Mouse (Mus musculus) kidney, embryonic 14.5 days (tissue): ENCODE measurements at regions not wholly inside any gene's neighbourhood (a gene's known extent, or its start where the extent isn't known, plus 50 kb on each side); places are given as distances from the start of the nearest gene placed in this dataset.

Experiments
- ATAC-seq: fragments of 200-750 bp; cut with Nextera tagmentation; 2 replicates; pipeline ENCODE4 v1.8.0; 2017; ENCODE audit warnings: moderate number of reproducible peaks, mild to moderate bottlenecking, moderate TSS enrichment, moderate library complexity; ENCODE audit not compliant: low FRiP score, low TSS enrichment
- H3K27ac ChIP-seq: fragments of 300-500 bp; sonication (generic); 2 replicates; pipeline ENCODE4 v1.5.1; 2014; ENCODE audit warnings: low read depth, mild to moderate bottlenecking, low read length, moderate library complexity, mixed read lengths
- H3K27me3 ChIP-seq: fragments of 300-500 bp; sonication (generic); 2 replicates; pipeline ENCODE4 v1.6.1; 2014; ENCODE audit warnings: mild to moderate bottlenecking, low read length; ENCODE audit not compliant: control insufficient read depth, insufficient read depth
- H3K36me3 ChIP-seq: fragments of 300-500 bp; sonication (generic); 2 replicates; pipeline ENCODE4 v1.6.1; 2014; ENCODE audit warnings: low read length, mixed read lengths; ENCODE audit not compliant: control insufficient read depth, insufficient read depth
- H3K4me1 ChIP-seq: fragments of 300-500 bp; sonication (generic); 2 replicates; pipeline ENCODE4 v1.6.1; 2014; ENCODE audit warnings: low read length, mixed read lengths; ENCODE audit not compliant: control insufficient read depth, insufficient read depth
- H3K4me2 ChIP-seq: fragments of 300-500 bp; sonication (generic); replicated peaks from 2 replicates; pipeline ENCODE4 v1.6.1; 2014; ENCODE audit warnings: low read depth, mild to moderate bottlenecking, low read length
- H3K4me3 ChIP-seq: fragments of 300-500 bp; sonication (generic); 2 replicates; pipeline ENCODE4 v1.5.1; 2014; ENCODE audit warnings: mild to moderate bottlenecking, low read length
- H3K9ac ChIP-seq: fragments of 300-500 bp; sonication (generic); 2 replicates; pipeline ENCODE4 v1.6.1; 2014; ENCODE audit warnings: low read depth, mild to moderate bottlenecking, low read length, moderate library complexity
- H3K9me3 ChIP-seq: fragments of 300-500 bp; sonication (generic); 2 replicates; pipeline ENCODE4 v1.6.1; 2016; ENCODE audit warnings: low read length; ENCODE audit not compliant: control insufficient read depth
- WGBS: fragments of 180-500 bp; shearing (Covaris S2); extraction: QIAGEN DNeasy Blood & Tissue Kit; methylation state at CpG from one replicate; pipeline ENCODE4 v1.1.7; 2014; 5-methylcytosine and 5-hydroxymethylcytosine counted together

DNA sequence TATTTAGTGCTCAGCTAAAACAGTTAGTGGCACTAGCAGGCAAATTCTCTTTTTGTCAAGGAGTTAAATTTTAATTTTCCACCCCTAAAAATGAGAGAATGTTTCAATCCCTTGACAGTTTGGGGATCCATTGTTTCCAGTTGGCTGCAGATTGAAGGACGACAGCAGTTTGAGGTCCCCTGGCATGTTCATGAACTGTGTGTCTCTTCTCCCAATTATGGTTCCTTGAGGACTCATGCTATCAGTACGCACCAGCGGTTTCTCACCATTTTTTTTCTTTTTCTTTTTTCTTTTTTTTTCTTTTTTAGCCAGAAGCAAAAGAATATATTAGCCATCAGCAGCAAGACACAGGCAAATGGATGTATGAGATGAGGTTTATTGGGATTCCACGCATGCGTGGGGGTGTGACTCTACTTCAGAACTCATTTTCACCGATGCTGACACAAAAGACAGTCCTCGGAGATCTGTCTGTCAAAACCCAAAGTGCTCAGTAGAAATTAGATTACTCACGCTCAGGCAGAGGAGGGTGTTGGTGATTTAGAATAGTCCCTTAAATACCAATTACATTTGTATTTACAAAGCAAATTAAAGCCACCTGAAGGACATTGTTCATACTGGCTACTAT, 157.8 kb upstream of the Arrdc4 start:
- Histone ChIP-seq H3K4me2 (no peak overlapping the region), H3K36me3 (no peaks in the 10 kb centered on the region), H3K27ac (no peak overlapping the region), H3K9ac (no peak overlapping the region), H3K4me1 (no peaks in the 10 kb centered on the region), H3K9me3 (no peaks in the 10 kb centered on the region), H3K27me3 (no peaks in the 10 kb centered on the region), H3K4me3 (no peak overlapping the region)
- 78% methylated on average over 8 of the region's 8 CpGs for WGBS
- ATAC-seq = no peak

DNA sequence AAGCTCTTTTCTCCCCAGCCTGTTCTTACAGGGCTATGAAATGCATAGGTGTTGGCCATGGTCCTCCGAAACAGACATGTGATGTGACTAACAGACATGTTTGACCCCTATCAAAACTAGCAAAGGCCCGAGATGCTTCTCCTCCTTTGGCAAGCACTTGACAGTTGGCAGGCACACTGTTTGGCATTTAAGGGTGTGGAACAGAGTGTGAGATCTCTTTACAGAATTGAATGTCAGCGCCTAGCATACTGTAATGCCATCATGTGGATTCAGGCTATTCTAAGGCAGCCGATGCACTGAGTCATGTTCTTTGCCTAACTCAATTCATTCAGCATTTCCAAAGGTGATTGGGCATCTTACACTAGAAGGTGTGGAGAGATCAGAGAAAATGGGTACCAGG, 156.8 kb upstream of the Arrdc4 start:
- H3K4me2 ChIP-seq = no peak overlapping the region
- H3K27me3 ChIP-seq = no peaks in the 10 kb centered on the region
- ATAC-seq = no peak
- no peak overlapping the region for H3K9ac ChIP-seq
- no peaks in the 10 kb centered on the region for H3K4me1 ChIP-seq
- no peak overlapping the region for H3K4me3 ChIP-seq
- H3K36me3 ChIP-seq = no peaks in the 10 kb centered on the region
- H3K9me3 ChIP-seq = no peaks in the 10 kb centered on the region
- 94% methylated on average over 4 of the region's 4 CpGs for WGBS
- H3K27ac ChIP-seq = no peak overlapping the region

DNA sequence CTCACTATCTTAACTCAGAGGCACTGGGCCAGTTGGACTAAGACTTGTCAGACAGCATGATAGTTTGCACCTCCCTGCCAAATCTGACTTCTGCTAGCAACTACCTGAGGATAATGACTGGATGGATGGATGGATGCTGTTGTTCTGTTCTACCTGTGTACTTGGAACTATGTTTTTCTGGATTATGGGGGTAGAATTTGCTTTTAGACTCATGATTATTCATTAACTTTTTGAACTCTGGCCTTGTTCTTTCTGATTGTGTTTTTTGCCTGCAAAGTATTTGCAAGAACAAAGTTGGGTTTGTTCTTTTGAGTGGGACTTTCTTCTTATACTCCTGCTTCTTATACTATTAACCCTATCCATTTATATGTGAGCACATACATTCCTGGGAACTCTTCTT, 137.1 kb upstream of the Arrdc4 start:
- H3K4me1 ChIP-seq = no peaks in the 10 kb centered on the region
- no peaks in the 10 kb centered on the region for H3K36me3 ChIP-seq
- no peaks in the 10 kb centered on the region for H3K9me3 ChIP-seq
- no peak for ATAC-seq
- H3K27me3 ChIP-seq = no peaks in the 10 kb centered on the region
- no peak overlapping the region for H3K27ac ChIP-seq
- H3K4me2 ChIP-seq = no peak overlapping the region
- H3K9ac ChIP-seq = no peak overlapping the region
- H3K4me3 ChIP-seq = no peak overlapping the region

DNA sequence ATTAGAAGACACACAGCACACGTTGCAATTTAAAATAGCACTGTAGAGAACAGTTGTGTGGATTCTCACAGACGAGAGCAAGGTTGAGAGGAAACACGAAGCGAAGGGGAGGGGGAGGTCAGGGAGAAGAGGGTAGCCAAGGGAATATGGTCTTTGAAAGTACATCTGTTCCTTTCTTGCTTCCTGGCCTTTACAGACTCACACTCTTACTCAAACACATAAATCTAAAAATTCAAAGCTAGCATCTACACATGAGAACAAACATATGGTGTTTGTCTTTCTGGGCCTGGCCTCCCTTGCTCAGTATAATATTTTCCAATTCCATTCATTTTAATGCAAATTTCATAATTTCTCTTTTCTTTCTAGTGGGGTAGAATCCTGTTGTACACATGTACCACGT, 124.0 kb upstream of the Arrdc4 start:
- no peak overlapping the region for H3K4me3 ChIP-seq
- no peak overlapping the region for H3K9ac ChIP-seq
- no peaks in the 10 kb centered on the region for H3K9me3 ChIP-seq
- H3K4me1 ChIP-seq = no peaks in the 10 kb centered on the region
- WGBS = 35% methylated on average over 5 of the region's 5 CpGs
- H3K4me2 ChIP-seq = no peak overlapping the region
- no peaks in the 10 kb centered on the region for H3K36me3 ChIP-seq
- H3K27ac ChIP-seq = no peak overlapping the region
- no peak for ATAC-seq
- H3K27me3 ChIP-seq = no peaks in the 10 kb centered on the region

DNA sequence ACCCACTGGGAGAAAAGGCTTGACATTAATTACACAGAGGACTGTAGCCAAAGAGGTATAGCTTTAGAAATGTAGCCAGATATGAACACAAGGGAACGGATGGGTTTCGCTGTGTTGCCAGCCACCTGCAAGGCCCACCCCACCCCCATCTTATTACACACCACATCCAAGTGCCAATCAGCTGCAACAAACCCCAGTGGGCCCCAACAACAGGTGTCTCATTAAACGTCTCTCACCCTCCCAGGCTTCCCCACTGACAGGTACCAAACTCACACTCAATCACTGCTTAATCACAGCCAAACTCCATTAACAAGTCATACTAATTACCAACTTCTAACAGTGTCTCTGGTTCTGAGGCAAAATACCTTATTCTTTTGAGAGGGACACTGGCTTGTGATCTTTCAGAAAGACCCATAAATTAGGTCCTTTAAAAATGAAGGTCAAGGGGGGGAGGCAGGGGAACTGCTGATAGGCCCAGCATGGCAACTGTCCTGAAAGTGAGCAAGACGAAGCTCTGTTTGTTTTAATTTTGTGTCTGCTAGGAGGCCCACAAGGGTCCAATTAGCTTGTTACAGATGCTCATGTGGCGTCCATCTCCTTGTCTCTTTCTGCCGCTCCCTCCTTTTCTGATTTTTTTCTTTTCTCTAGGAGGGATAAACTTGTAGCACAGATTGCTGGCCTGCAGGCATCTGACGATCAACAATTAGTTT, 115.4 kb upstream of the Arrdc4 start:
- Histone ChIP-seq H3K27ac (no peak overlapping the region), H3K36me3 (no peaks in the 10 kb centered on the region), H3K4me1 (no peaks in the 10 kb centered on the region; the same call in 1 of the 2 replicates), H3K27me3 (no peaks in the 10 kb centered on the region), H3K9me3 (no peaks in the 10 kb centered on the region), H3K4me2 (no peak overlapping the region), H3K9ac (no peak overlapping the region), H3K4me3 (no peak overlapping the region)
- no peak for ATAC-seq
- 53% methylated on average over 7 of the region's 7 CpGs for WGBS

DNA sequence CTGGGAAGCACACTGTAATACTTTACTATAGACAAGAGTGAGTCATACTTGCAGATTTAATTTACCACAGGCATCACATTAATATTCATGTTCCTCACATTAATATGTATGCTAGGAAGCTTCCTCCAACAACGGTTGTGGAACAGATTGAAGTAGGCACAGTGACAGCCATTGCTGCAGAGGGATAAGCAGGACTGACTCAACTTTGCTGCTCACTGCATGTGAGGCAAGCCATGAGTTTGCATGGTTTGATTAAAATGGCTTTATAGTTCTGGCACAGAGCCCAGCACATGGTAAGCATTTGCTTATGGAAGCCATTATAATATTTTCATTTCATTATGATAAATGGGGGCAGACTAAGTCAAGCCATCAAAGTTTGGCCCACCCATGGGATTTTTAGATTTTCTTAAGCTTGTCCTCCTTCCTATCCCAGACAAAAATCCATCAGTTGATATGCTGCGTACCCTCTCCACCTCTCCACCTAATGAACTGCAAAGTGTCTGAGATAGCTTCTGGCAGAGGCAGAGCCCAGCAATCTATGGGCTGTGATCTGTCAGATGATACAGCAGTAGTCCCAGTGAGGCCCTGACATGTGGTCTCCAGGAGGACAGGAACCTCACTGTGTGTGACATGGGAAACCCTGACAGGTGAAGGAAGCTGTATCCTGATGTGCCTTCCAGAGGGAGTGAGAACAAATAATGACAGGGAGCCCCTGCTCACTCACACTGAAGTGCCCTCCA, 109.6 kb upstream of the Arrdc4 start:
- Histone ChIP-seq H3K9ac (no peak overlapping the region), H3K27ac (no peak overlapping the region), H3K4me3 (no peak overlapping the region), H3K4me1 (no peaks in the 10 kb centered on the region), H3K9me3 (no peaks in the 10 kb centered on the region), H3K4me2 (no peak overlapping the region), H3K27me3 (no peaks in the 10 kb centered on the region), H3K36me3 (no peaks in the 10 kb centered on the region)
- 68% methylated on average over 2 of the region's 2 CpGs for WGBS
- no peak for ATAC-seq

DNA sequence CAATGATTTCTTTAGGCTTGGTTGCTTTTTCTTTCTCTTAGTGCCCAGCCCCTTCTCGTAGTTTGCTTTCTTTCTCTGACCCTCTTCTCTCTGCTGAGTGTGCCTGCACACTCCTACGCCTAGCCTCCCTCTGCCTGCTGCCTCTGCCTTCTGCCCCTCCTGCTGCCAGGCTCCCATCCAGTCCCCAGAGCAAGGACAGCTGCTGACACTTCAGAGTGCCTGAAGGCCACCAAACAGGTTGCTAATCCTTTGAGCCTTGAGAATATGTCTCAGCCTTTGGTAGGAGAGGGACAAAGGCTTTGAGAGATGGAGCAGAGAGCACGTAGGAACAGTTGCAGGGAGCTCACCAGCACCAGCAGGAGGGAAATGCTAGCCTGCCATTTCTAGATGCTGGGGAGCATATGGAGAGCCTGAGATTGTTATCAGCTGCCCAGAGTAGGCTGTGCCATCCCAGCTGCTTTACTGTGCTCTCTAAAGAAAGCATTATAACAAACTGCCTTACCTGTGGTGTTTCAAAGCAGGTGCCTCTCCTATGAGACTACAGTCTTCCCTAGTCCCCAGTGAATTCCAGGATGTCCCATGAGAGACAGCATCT, 103.0 kb upstream of the Arrdc4 start:
- H3K36me3 ChIP-seq = no peaks in the 10 kb centered on the region
- H3K9ac ChIP-seq = no peak overlapping the region
- H3K4me1 ChIP-seq = no peaks in the 10 kb centered on the region
- 35% methylated on average over 3 of the region's 3 CpGs for WGBS
- H3K9me3 ChIP-seq = no peaks in the 10 kb centered on the region
- H3K27ac ChIP-seq = no peak overlapping the region
- H3K27me3 ChIP-seq = no peaks in the 10 kb centered on the region
- no peak overlapping the region for H3K4me3 ChIP-seq
- no peak overlapping the region for H3K4me2 ChIP-seq
- ATAC-seq = peak; percentile 73; the same call in 1 of the 2 replicates

DNA sequence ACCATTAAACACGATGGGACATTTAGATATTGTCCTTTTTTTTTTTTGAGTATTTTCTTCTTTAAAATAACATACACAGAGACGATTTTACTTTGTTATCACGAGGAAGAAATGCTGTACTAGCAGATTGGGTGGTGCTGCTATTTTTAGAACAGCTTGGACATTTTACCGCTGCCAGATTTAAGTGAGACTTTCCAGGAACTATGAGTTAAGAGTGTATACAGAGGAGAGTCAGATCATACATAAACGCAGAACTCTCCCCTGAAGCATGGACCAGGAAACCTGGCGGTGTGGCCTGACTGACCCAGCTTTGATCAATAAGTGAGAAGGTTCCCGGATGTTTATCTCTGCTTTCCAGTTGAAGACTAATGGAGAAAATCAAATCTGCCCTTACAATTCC, 95.6 kb upstream of the Arrdc4 start:
- Histone ChIP-seq H3K36me3 (no peaks in the 10 kb centered on the region), H3K9ac (no peak overlapping the region), H3K4me1 (no peaks in the 10 kb centered on the region), H3K27ac (no peak overlapping the region), H3K9me3 (no peaks in the 10 kb centered on the region), H3K4me2 (no peak overlapping the region), H3K4me3 (no peak overlapping the region), H3K27me3 (no peaks in the 10 kb centered on the region)
- no peak for ATAC-seq
- WGBS = 38% methylated on average over 7 of the region's 7 CpGs

DNA sequence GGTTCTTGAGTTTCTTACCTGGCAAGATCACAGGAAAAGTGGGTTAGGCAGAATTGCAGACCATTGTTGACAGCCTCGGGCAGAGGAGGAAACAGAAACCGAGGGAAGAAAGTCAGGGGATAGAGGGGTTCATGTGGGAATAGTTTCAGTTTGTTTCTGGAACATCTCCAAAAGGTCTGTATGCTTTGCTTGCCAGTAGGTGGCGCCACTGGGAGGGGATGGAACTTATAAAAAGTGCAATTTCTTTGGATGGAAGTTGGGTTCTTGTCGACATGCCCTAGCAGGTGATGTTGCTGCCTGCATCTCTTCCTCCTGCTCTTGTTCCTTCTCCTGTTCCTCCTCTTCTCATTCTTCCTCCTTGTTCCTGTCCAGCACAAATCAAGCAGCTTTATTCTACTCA, 94.3 kb upstream of the Arrdc4 start:
- H3K27me3 ChIP-seq = no peaks in the 10 kb centered on the region
- 50% methylated on average over 4 of the region's 4 CpGs for WGBS
- no peak overlapping the region for H3K27ac ChIP-seq
- H3K36me3 ChIP-seq = no peaks in the 10 kb centered on the region
- H3K4me3 ChIP-seq = no peak overlapping the region
- no peak overlapping the region for H3K4me2 ChIP-seq
- H3K9ac ChIP-seq = no peak overlapping the region
- H3K9me3 ChIP-seq = no peaks in the 10 kb centered on the region
- ATAC-seq = no peak
- H3K4me1 ChIP-seq = no peaks in the 10 kb centered on the region
